Mouse (Mus musculus) small intestine, adult 2 months (tissue): ENCODE measurements around the gene Clic1. TPM values are rescaled to one million over a fixed set of nuclear protein-coding genes. Genes with fewer than 3 reads are reported as not detected.

Source experiments
- H3K27ac ChIP-seq: fragments of 200-500 bp; 2 replicates; pipeline ENCODE4 v1.5.1; 2012; ENCODE audit warnings: low read depth, low read length, control low read depth, inconsistent platforms; ENCODE audit not compliant: insufficient read depth
- H3K27me3 ChIP-seq: fragments of 200-500 bp; 2 replicates; pipeline ENCODE4 v1.6.1; 2012; ENCODE audit warnings: mild to moderate bottlenecking, moderate library complexity, low read length, inconsistent platforms; ENCODE audit not compliant: control insufficient read depth, insufficient read depth
- H3K36me3 ChIP-seq: fragments of 200-500 bp; 2 replicates; pipeline ENCODE4 v1.6.1; 2012; ENCODE audit warnings: mild to moderate bottlenecking, low read length, control low read depth, inconsistent platforms; ENCODE audit not compliant: control insufficient read depth, insufficient read depth
- H3K4me1 ChIP-seq: fragments of 200-500 bp; 2 replicates; pipeline ENCODE4 v1.6.1; 2012; ENCODE audit warnings: low read length, inconsistent platforms, mixed read lengths; ENCODE audit not compliant: control insufficient read depth, insufficient read depth, insufficient read length
- H3K4me3 ChIP-seq: fragments of 200-500 bp; 2 replicates; pipeline ENCODE4 v1.5.1; 2012; ENCODE audit warnings: low read depth, mild to moderate bottlenecking, control low read depth, inconsistent platforms, low read length, moderate library complexity
- CTCF ChIP-seq: fragments of 200-500 bp; IDR thresholded peaks from 2 replicates; pipeline ENCODE4 v1.5.1; 2012; ENCODE audit warnings: low read depth, mild to moderate bottlenecking, control low read depth, inconsistent platforms, low read length, moderate library complexity, mixed read lengths; ENCODE audit not compliant: insufficient replicate concordance, insufficient read length; ENCODE audit errors: extremely low read depth
- POLR2A ChIP-seq: fragments of 200-500 bp; IDR thresholded peaks from 2 replicates; pipeline ENCODE4 v1.6.1; 2012; ENCODE audit warnings: low read depth, mild to moderate bottlenecking, control low read depth, inconsistent platforms, low read length, moderate library complexity
- WGBS: fragments of 180-500 bp; shearing (Covaris S2); methylation state at CpG from one replicate; pipeline ENCODE4 v1.1.7; 2018; 5-methylcytosine and 5-hydroxymethylcytosine counted together
- polyA plus RNA-seq: library from polyadenylated mRNA; depleted of rRNA; stranded (reverse); fragments of >200 nt; gene quantifications from 2 replicates; pipeline ENCODE4 v1.2.3, GENCODE M21; 2012

The Clic1 gene
- polyA plus RNA-seq, 1 experiment = 219 TPM

DNA sequence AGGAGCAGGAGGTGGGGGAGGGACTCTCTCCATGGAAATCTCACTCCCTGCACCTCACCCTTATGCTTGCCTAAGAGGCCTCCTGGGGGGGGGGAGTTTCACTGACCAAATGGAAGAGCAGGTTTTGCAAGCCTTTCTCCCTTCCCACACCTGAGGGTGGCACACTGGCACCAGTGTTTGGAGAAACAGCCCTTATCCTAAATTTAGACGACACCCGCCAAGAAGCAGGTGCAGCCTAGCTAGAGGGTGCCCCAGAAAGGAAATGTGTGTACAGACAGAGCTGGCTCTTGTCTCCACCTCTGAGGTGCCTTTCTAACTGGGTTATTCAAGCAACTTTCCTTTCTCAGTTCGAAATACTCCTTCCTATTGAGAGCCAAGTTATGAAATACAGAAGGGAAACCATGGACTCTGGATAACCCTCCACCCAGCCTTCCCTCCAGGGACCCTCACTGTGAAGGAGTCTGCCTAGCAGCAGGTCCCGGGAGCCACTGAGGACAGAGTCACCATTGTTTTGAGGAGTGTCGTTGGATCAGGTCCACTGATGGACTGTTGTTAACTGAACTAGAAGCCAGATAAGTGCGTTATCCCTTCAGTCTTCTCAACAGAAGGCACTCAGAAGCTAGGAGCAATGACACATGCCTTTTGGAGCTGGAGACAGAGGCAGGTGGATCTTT, 20.9 kb downstream of the Clic1 start:
- no peak overlapping the region for H3K4me3 ChIP-seq
- H3K27me3 ChIP-seq = no peaks in the 10 kb centered on the region
- H3K27ac ChIP-seq = no peak overlapping the region
- TF ChIP-seq POLR2A (no peak), CTCF (no peak)
- H3K36me3 ChIP-seq = no peaks in the 10 kb centered on the region
- H3K4me1 ChIP-seq = peaks cover under 1% of the 10 kb centered on the region
- WGBS = 19% methylated on average over 6 of the region's 6 CpGs

DNA sequence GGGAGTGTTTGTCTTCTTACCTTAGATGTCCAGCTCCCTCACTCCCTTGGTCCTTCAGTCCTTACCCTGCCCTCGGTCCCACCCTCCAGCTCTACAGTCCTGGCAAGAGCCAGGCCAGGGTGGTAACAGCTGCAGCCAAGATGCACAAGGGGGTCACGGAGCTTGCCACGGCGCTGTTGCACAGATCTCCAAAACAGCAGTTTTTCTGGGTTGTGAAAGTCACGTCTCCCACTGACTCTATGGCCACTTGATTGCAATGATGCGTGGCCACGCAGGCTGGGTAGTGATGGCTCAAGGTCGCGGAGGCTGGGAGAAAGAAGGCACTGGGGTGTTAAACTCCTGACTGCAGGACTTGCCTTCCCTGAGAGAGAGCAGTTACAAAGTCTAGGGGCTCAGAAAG, 21.7 kb downstream of the Clic1 start:
- no peaks in the 10 kb centered on the region for H3K36me3 ChIP-seq
- no peak overlapping the region for H3K4me3 ChIP-seq
- TF ChIP-seq POLR2A (no peak), CTCF (no peak)
- no peaks in the 10 kb centered on the region; the same call in none of the 2 replicates for H3K4me1 ChIP-seq
- no peaks in the 10 kb centered on the region for H3K27me3 ChIP-seq
- H3K27ac ChIP-seq = no peak overlapping the region
- 87% methylated on average over 9 of the region's 9 CpGs for WGBS

DNA sequence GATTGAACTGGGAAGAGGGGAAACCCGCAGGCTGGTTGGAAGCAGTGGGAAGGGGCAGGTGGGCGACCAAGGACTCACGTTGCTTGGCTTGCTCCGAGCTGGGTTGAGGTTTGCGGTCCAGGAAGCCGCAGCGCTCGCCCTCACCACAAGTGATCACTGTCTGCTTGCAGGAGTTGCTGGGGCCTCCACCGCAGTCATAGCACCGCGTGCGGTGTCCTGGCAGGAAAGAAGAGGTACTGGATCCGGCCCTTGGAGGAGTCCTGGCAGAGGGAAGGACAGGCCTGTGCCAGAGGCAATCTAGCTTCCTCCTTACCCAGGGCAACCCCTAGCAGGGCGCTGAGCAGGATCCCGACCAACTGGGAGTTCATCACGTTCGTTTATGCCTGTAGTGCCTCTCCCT, 24.3 kb downstream of the Clic1 start:
- WGBS = 59% methylated on average over 17 of the region's 17 CpGs
- TF ChIP-seq CTCF (no peak), POLR2A (no peak)
- H3K4me1 ChIP-seq = peaks cover 12% of the 10 kb centered on the region
- H3K4me3 ChIP-seq = no peak overlapping the region
- H3K36me3 ChIP-seq = no peaks in the 10 kb centered on the region
- no peak overlapping the region for H3K27ac ChIP-seq
- no peaks in the 10 kb centered on the region for H3K27me3 ChIP-seq

DNA sequence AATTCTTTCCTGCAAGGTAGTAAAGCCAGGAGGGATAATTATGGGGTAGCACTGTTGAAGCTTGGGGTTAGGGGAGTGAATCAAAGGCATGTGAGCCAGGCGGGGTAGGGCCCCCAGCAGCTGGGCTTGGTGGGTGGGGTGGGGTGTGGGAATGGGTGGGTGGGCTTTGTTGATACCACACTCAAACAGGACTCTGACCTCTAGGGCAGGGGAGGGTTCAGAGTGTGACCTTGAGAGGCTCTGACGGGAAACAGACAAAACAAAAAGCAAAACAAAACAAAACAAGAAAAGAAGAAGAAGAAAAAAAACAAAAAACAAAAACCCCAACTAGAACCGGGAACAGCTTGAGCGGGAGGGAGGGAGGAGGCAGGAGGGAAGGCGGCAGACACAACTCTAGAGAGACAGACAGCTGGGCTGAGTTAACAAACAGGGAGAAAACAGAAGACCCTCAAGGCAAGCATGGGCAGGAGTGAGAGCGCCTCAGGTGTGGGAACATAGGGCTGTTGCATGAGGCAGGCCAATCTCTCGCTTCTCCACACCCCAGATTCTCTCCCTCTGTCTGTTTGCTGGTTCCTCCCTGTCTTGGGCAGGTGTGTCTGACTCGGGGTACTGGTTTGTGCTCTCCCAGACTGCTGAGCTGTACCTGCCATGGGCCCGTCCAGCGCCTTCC, 26.9 kb downstream of the Clic1 start, which contains the start of gene Ly6g6e:
Gene Ly6g6e, plus strand, starts transcription at position 396 of the 670 bp plus-strand sequence.
- no peaks in the 10 kb centered on the region for H3K27me3 ChIP-seq
- 47% methylated on average over 10 of the region's 10 CpGs for WGBS
- H3K36me3 ChIP-seq = no peaks in the 10 kb centered on the region
- no peak within 1 kb of the TSS for H3K27ac ChIP-seq
- TF ChIP-seq POLR2A (no peak), CTCF (no peak)
- H3K4me1 ChIP-seq = peaks cover 24% of the 10 kb centered on the region
- peak within 1 kb of the TSS; percentile 55 for H3K4me3 ChIP-seq

DNA sequence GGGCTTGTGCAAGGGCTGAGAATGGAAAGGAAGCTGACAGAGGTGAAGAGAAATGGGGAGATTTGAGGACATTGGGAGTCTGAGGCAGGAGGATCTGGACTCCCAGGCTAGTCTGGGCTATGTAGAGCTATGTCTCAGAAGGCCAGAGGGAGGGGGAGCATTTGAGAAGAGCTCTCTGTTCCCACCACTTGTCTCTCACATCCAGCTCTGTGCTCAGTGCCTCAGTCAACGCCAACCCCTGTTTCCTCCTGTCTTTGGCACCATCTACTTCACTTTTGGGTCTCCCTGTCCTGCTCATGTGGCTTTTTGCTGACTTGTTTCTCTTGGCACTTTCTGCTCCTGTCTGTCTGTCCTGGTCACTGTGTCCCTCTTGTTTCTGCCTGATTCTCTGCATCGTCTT, 27.5 kb downstream of the Clic1 start:
- 7% methylated on average over 2 of the region's 2 CpGs for WGBS
- Histone ChIP-seq H3K4me1 (peaks cover 24% of the 10 kb centered on the region), H3K36me3 (no peaks in the 10 kb centered on the region), H3K27me3 (no peaks in the 10 kb centered on the region), H3K27ac (no peak overlapping the region), H3K4me3 (peak overlapping the region; percentile 55; the same call in 1 of the 2 replicates)
- TF ChIP-seq POLR2A (no peak), CTCF (no peak)

DNA sequence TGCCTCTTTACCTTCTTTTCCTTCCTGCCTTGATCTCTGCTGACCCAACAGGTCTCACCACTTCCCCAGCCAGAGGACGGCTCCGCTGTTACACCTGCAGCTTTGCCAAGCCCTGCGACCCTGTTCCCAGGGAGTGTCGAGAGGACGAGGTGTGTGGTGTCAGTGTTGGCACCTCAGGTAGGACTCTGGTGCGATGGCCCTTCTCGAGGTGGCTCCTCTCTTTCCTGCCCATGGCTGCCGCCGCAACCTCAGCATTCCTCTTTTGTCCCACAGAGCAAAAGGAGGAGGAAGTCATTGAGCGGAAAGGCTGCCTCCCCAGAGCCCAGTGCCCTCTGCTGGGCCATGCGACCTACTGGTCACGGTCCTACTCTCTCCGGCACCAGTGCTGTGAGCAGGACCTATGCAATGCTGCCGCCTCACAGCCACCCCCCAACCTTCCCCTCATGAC, 28.0 kb downstream of the Clic1 start, which contains the start of gene Ly6g6d:
Gene Ly6g6d, minus strand, starts transcription at position 280 of the 448 bp plus-strand sequence.
- Histone ChIP-seq H3K4me1 (peaks cover 24% of the 10 kb centered on the region), H3K4me3 (peak within 1 kb of the TSS; percentile 55), H3K27ac (no peak within 1 kb of the TSS), H3K27me3 (no peaks in the 10 kb centered on the region), H3K36me3 (no peaks in the 10 kb centered on the region)
- 5% methylated on average over 14 of the region's 14 CpGs for WGBS
- no peak; the same call in 1 of the 2 replicates for TF ChIP-seq POLR2A
- TF ChIP-seq CTCF = peak; percentile 59

DNA sequence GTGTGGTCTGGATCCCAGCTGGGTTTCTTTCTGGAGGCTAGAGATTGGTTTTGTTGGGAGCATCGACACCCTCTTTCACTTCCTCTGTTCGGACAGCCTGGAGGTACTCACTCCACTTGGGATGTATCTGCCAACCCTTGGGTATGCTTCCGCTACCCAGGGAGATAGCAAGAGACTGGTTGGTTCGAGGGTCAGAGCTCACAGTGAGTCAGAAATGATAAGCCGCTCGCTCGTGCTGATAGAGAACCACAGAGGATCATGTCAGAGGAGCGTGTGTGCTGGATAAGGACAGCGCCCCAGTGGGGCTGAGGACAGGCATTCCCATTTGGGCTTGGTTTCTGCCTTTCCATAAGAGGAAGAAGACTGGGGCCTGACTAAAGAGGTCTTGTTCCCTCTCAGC, 30.0 kb downstream of the Clic1 start:
- WGBS = 20% methylated on average over 9 of the region's 9 CpGs
- H3K27me3 ChIP-seq = no peaks in the 10 kb centered on the region
- peak overlapping the region; percentile 48 for H3K27ac ChIP-seq
- H3K4me1 ChIP-seq = peaks cover 30% of the 10 kb centered on the region
- H3K36me3 ChIP-seq = no peaks in the 10 kb centered on the region
- TF ChIP-seq POLR2A = no peak; the same call in 1 of the 2 replicates
- no peak for TF ChIP-seq CTCF
- no peak overlapping the region for H3K4me3 ChIP-seq
